Mouse (Mus musculus): ENCODE measurements around the gene Sorcs1. TPM values are rescaled to one million over a fixed set of nuclear protein-coding genes. Genes with fewer than 3 reads are reported as not detected.

Gene Sorcs1
- polyA plus RNA-seq, 1 experiment from 2014 or later: 0.20 TPM

GRCm38 (mm10) chr19:50210456-50210855 is 468.0 kb downstream of the Sorcs1 start:
- no peaks in the 10 kb centered on the region for H3K27me3 ChIP-seq (ENCODE audit: insufficient read depth, low read length)
- no peak overlapping the region for H3K27ac ChIP-seq (ENCODE audit: low read depth)
- no peaks in the 10 kb centered on the region for H3K9me3 ChIP-seq (ENCODE audit: low read length)
- no peak for TF ChIP-seq EP300 (IDR thresholded peaks at IDR 0.05; ENCODE audit: low read depth)
- ATAC-seq (no peak), DNase-seq (no peak)
- no peaks in the 10 kb centered on the region for H3K4me1 ChIP-seq (ENCODE audit: insufficient read depth)
- H3K4me2 ChIP-seq (ENCODE audit: low read depth, low read length): no peak overlapping the region
- no peak overlapping the region for H3K9ac ChIP-seq (replicated peaks)
- H3K36me3 ChIP-seq (replicated peaks; ENCODE audit: insufficient read depth, low read length): no peaks in the 10 kb centered on the region
- H3K4me3 ChIP-seq (ENCODE audit: low read depth, low read length): no peak overlapping the region
- WGBS (ENCODE audit: insufficient replicate concordance): 65% methylated on average over 7 of the region's 7 CpGs

- 80% methylated on average over 6 of the region's 6 CpGs for WGBS (ENCODE audit: insufficient replicate concordance)
- Histone ChIP-seq H3K27ac (ENCODE audit: low read depth) (no peak overlapping the region), H3K4me1 (ENCODE audit: insufficient read depth) (no peaks in the 10 kb centered on the region), H3K9me3 (ENCODE audit: low read length) (no peaks in the 10 kb centered on the region), H3K36me3 (replicated peaks; ENCODE audit: insufficient read depth, low read length) (no peaks in the 10 kb centered on the region), H3K4me3 (ENCODE audit: low read depth, low read length) (no peak overlapping the region), H3K9ac (replicated peaks) (no peak overlapping the region), H3K4me2 (ENCODE audit: low read depth, low read length) (no peak overlapping the region), H3K27me3 (ENCODE audit: insufficient read depth, low read length) (no peaks in the 10 kb centered on the region)
- ATAC-seq: no peak
- TF ChIP-seq CTCF (IDR thresholded peaks at IDR 0.05; ENCODE audit: low read depth) (no peak), EP300 (IDR thresholded peaks at IDR 0.05; ENCODE audit: low read depth) (no peak)
- DNase-seq: no peak
Measured at GRCm38 (mm10) chr19:50204341-50204740, 474.1 kb downstream of the Sorcs1 start.

- Histone ChIP-seq H3K4me1 (ENCODE audit: insufficient read depth) (no peaks in the 10 kb centered on the region), H3K27ac (ENCODE audit: low read depth) (no peak overlapping the region), H3K9me3 (ENCODE audit: low read length) (no peaks in the 10 kb centered on the region), H3K4me2 (ENCODE audit: low read depth, low read length) (no peak overlapping the region), H3K36me3 (replicated peaks; ENCODE audit: insufficient read depth, low read length) (no peaks in the 10 kb centered on the region), H3K27me3 (ENCODE audit: insufficient read depth, low read length) (no peaks in the 10 kb centered on the region), H3K4me3 (ENCODE audit: low read depth, low read length) (no peak overlapping the region), H3K9ac (replicated peaks) (no peak overlapping the region)
- 55% methylated on average over 1 of the region's 1 CpGs for WGBS (ENCODE audit: insufficient replicate concordance)
- TF ChIP-seq CTCF (IDR thresholded peaks at IDR 0.05; ENCODE audit: low read depth) (no peak), EP300 (IDR thresholded peaks at IDR 0.05; ENCODE audit: low read depth) (no peak)
- DNase-seq (no peak), ATAC-seq (no peak)
Measured at GRCm38 (mm10) chr19:50196592-50196991, 481.9 kb downstream of the Sorcs1 start.

- Histone ChIP-seq H3K9ac (replicated peaks) (no peak overlapping the region), H3K9me3 (ENCODE audit: low read length) (no peaks in the 10 kb centered on the region), H3K27me3 (ENCODE audit: insufficient read depth, low read length) (no peaks in the 10 kb centered on the region), H3K36me3 (replicated peaks; ENCODE audit: insufficient read depth, low read length) (no peaks in the 10 kb centered on the region), H3K27ac (ENCODE audit: low read depth) (no peak overlapping the region), H3K4me2 (ENCODE audit: low read depth, low read length) (no peak overlapping the region), H3K4me3 (ENCODE audit: low read depth, low read length) (no peak overlapping the region), H3K4me1 (ENCODE audit: insufficient read depth) (no peaks in the 10 kb centered on the region)
- TF ChIP-seq CTCF (IDR thresholded peaks at IDR 0.05; ENCODE audit: low read depth): no peak
- TF ChIP-seq EP300 (IDR thresholded peaks at IDR 0.05; ENCODE audit: low read depth): no peak
- DNase-seq: no peak
- 75% methylated on average over 10 of the region's 10 CpGs for WGBS (ENCODE audit: insufficient replicate concordance)
- ATAC-seq: no peak
Measured at GRCm38 (mm10) chr19:50185769-50186715, 492.4 kb downstream of the Sorcs1 start.

GRCm38 (mm10) chr19:50184901-50185623 is 493.4 kb downstream of the Sorcs1 start:
- Histone ChIP-seq H3K4me2 (ENCODE audit: low read depth, low read length) (no peak overlapping the region), H3K36me3 (replicated peaks; ENCODE audit: insufficient read depth, low read length) (no peaks in the 10 kb centered on the region), H3K4me3 (ENCODE audit: low read depth, low read length) (no peak overlapping the region), H3K27ac (ENCODE audit: low read depth) (no peak overlapping the region), H3K9me3 (ENCODE audit: low read length) (no peaks in the 10 kb centered on the region), H3K27me3 (ENCODE audit: insufficient read depth, low read length) (no peaks in the 10 kb centered on the region), H3K4me1 (ENCODE audit: insufficient read depth) (no peaks in the 10 kb centered on the region), H3K9ac (replicated peaks) (no peak overlapping the region)
- no peak for ATAC-seq
- peak; percentile 34 for DNase-seq
- 43% methylated on average over 21 of the region's 21 CpGs for WGBS (ENCODE audit: insufficient replicate concordance)
- TF ChIP-seq EP300 (IDR thresholded peaks at IDR 0.05; ENCODE audit: low read depth): no peak
- peak; percentile 74 for TF ChIP-seq CTCF (IDR thresholded peaks at IDR 0.05; ENCODE audit: low read depth)

GRCm38 (mm10) chr19:50178851-50179250 is 499.6 kb downstream of the Sorcs1 start:
- no peak for TF ChIP-seq CTCF (IDR thresholded peaks at IDR 0.05; ENCODE audit: low read depth)
- TF ChIP-seq EP300 (IDR thresholded peaks at IDR 0.05; ENCODE audit: low read depth): no peak
- H3K9me3 ChIP-seq (ENCODE audit: low read length): no peaks in the 10 kb centered on the region
- H3K4me3 ChIP-seq (ENCODE audit: low read depth, low read length): no peak overlapping the region
- no peak overlapping the region for H3K9ac ChIP-seq (replicated peaks)
- H3K27ac ChIP-seq (ENCODE audit: low read depth): no peak overlapping the region
- DNase-seq: no peak
- WGBS (ENCODE audit: insufficient replicate concordance): 70% methylated on average over 4 of the region's 4 CpGs
- no peaks in the 10 kb centered on the region for H3K4me1 ChIP-seq (ENCODE audit: insufficient read depth)
- H3K27me3 ChIP-seq (ENCODE audit: insufficient read depth, low read length): no peaks in the 10 kb centered on the region
- ATAC-seq: no peak
- H3K36me3 ChIP-seq (replicated peaks; ENCODE audit: insufficient read depth, low read length): no peaks in the 10 kb centered on the region
- H3K4me2 ChIP-seq (ENCODE audit: low read depth, low read length): no peak overlapping the region

All from liver, postnatal 0 days (tissue).